Mouse (Mus musculus) liver, embryonic 11.5 days (tissue): ENCODE data around the gene Ppp2r5c. TPM values are rescaled to one million over a fixed set of nuclear protein-coding genes. Genes with fewer than 3 reads are reported as not detected.

Experiments
- ATAC-seq: fragments of 200-750 bp; cut with Nextera tagmentation; replicated peaks from 2 replicates; pipeline ENCODE4 v1.8.0; 2017; ENCODE audit warnings: moderate number of reproducible peaks, mild to moderate bottlenecking, moderate TSS enrichment, moderate library complexity; ENCODE audit not compliant: low FRiP score
- DNase-seq: peaks from one replicate; pipeline ENCODE4 v3.0.0-alpha.2; 2017; ENCODE audit warnings: low spot score
- H3K27ac ChIP-seq: fragments of 300-500 bp; sonication (generic); 2 replicates; pipeline ENCODE4 v1.5.1; 2014; ENCODE audit warnings: mild to moderate bottlenecking, low read depth, low read length, control low read depth
- H3K27me3 ChIP-seq: fragments of 300-500 bp; sonication (generic); replicated peaks from 2 replicates; pipeline ENCODE4 v1.6.1; 2014; ENCODE audit warnings: low read length, mixed read lengths; ENCODE audit not compliant: control insufficient read depth, insufficient read depth
- H3K36me3 ChIP-seq: fragments of 300-500 bp; sonication (generic); 2 replicates; pipeline ENCODE4 v1.6.1; 2014; ENCODE audit warnings: mild to moderate bottlenecking, low read length, moderate library complexity, mixed read lengths; ENCODE audit not compliant: control insufficient read depth, insufficient read depth
- H3K4me1 ChIP-seq: fragments of 300-500 bp; sonication (generic); replicated peaks from 2 replicates; pipeline ENCODE4 v1.6.1; 2014; ENCODE audit warnings: low read length, mixed read lengths; ENCODE audit not compliant: control insufficient read depth, insufficient read depth
- H3K4me2 ChIP-seq: fragments of 300-500 bp; sonication (generic); 2 replicates; pipeline ENCODE4 v1.6.1; 2014; ENCODE audit warnings: mild to moderate bottlenecking, control low read depth, moderate library complexity
- H3K4me3 ChIP-seq: fragments of 300-500 bp; sonication (generic); 2 replicates; pipeline ENCODE4 v1.5.1; 2014; ENCODE audit warnings: low read depth, low read length, control low read depth
- H3K9ac ChIP-seq: fragments of 300-500 bp; sonication (generic); 2 replicates; pipeline ENCODE4 v1.6.1; 2014; ENCODE audit warnings: low read depth, low read length, control low read depth
- H3K9me3 ChIP-seq: fragments of 300-500 bp; sonication (generic); 2 replicates; pipeline ENCODE4 v1.6.1; 2016; ENCODE audit warnings: low read length, inconsistent platforms, mixed read lengths; ENCODE audit not compliant: control insufficient read depth
- WGBS: fragments of 180-500 bp; shearing (Covaris S2); extraction: QIAGEN DNeasy Blood & Tissue Kit; methylation state at CpG from one replicate; pipeline ENCODE4 v1.1.7; 2014; 5-methylcytosine and 5-hydroxymethylcytosine counted together
- polyA plus RNA-seq: library from polyadenylated mRNA; unstranded; fragments of >200 nt; fragmentation: Nextera tagmentation; extraction: Ambion mirVana; gene quantifications from 2 replicates; pipeline ENCODE4 v1.2.1, GENCODE M21; 2014

Ppp2r5c gene
- polyA plus RNA-seq, 1 experiment from 2014 or later = 138 TPM

DNA sequence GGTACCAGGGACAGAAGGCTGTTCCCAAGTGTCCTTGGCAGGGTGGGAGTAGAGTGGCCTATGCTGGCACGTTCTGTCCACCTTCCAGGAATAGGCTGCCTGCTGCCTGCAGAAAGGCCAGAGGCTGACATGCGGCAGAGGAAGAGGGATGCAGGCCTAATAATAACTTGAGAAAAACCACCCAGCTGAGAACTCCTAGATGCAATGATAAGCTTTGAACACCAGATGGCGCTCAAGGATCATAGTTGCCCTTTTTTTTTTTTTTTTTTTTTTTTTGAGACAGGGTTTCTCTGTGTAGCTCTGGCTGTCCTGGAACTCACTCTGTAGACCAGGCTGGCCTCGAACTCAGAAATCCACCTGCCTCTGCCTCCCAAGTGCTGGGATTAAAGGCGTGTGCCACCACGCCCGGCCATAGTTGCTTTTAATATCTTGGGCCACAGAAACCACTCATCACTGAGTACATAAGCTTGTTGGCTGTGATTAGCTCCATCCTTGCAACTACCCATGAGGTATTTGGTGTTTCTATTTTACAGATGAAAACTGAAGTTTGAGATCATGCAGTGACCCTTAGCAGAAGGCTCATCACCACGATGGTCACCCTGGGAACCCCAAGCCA lies 28.1 kb upstream of the Ppp2r5c start:
- H3K36me3 ChIP-seq = no peaks in the 10 kb centered on the region
- ATAC-seq (0 out of 2 replicates have a peak, but pooled peaks have one; percentile 18), DNase-seq (no peak)
- no peak overlapping the region; the same call in 1 of the 2 replicates for H3K4me2 ChIP-seq
- H3K4me3 ChIP-seq = no peak overlapping the region
- 31% methylated on average over 8 of the region's 8 CpGs for WGBS
- no peaks in the 10 kb centered on the region for H3K27me3 ChIP-seq
- no peak overlapping the region for H3K9ac ChIP-seq
- H3K4me1 ChIP-seq = peaks cover 5% of the 10 kb centered on the region; the same call in 1 of the 2 replicates
- no peaks in the 10 kb centered on the region for H3K9me3 ChIP-seq
- no peak overlapping the region for H3K27ac ChIP-seq

GRCm38 (mm10) chr12:110419879-110420278 lies 27.0 kb upstream of the Ppp2r5c start:
- no peaks in the 10 kb centered on the region for H3K27me3 ChIP-seq
- no peak overlapping the region for H3K27ac ChIP-seq
- H3K4me1 ChIP-seq = peaks cover 5% of the 10 kb centered on the region; the same call in 1 of the 2 replicates
- 42% methylated on average over 2 of the region's 2 CpGs for WGBS
- no peak overlapping the region for H3K4me3 ChIP-seq
- no peak overlapping the region for H3K9ac ChIP-seq
- DNase-seq (no peak), ATAC-seq (0 out of 2 replicates have a peak, but pooled peaks have one; percentile 44)
- H3K4me2 ChIP-seq = no peak overlapping the region
- no peaks in the 10 kb centered on the region for H3K36me3 ChIP-seq
- no peaks in the 10 kb centered on the region for H3K9me3 ChIP-seq

DNA sequence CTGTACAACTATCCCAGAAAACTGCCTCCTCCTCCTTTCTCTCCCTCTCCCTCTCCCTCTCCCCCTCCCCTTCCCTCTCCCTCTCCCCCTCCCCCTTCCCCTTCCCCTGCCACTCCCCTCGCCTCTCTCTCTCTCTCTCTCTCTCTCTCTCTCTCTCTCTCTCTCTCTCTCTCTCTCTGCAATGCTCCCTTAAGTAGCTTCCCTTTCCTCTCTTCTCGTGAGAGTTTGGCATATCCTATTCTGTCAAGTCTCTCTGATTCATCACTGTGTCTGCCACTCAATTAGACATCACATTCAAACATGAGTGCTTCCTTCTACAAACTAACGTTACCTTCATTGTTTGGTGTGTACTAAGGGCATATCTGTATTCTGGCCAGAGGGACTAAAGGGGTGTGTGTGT lies 25.6 kb upstream of the Ppp2r5c start:
- Histone ChIP-seq H3K27ac (no peak overlapping the region), H3K9me3 (no peaks in the 10 kb centered on the region), H3K9ac (no peak overlapping the region), H3K4me1 (peaks cover 5% of the 10 kb centered on the region; the same call in 1 of the 2 replicates), H3K4me2 (no peak overlapping the region), H3K36me3 (no peaks in the 10 kb centered on the region), H3K27me3 (no peaks in the 10 kb centered on the region), H3K4me3 (no peak overlapping the region)
- ATAC-seq (no peak), DNase-seq (no peak)
- 48% methylated on average over 2 of the region's 3 CpGs for WGBS

GRCm38 (mm10) chr12:110424008-110424704 lies 22.8 kb upstream of the Ppp2r5c start:
- DNase-seq (no peak), ATAC-seq (no peak)
- no peaks in the 10 kb centered on the region for H3K4me1 ChIP-seq
- no peaks in the 10 kb centered on the region for H3K9me3 ChIP-seq
- H3K4me3 ChIP-seq = no peak overlapping the region
- WGBS = 81% methylated on average over 5 of the region's 5 CpGs
- H3K36me3 ChIP-seq = no peaks in the 10 kb centered on the region
- no peak overlapping the region for H3K27ac ChIP-seq
- no peak overlapping the region for H3K9ac ChIP-seq
- H3K4me2 ChIP-seq = no peak overlapping the region
- H3K27me3 ChIP-seq = no peaks in the 10 kb centered on the region

DNA sequence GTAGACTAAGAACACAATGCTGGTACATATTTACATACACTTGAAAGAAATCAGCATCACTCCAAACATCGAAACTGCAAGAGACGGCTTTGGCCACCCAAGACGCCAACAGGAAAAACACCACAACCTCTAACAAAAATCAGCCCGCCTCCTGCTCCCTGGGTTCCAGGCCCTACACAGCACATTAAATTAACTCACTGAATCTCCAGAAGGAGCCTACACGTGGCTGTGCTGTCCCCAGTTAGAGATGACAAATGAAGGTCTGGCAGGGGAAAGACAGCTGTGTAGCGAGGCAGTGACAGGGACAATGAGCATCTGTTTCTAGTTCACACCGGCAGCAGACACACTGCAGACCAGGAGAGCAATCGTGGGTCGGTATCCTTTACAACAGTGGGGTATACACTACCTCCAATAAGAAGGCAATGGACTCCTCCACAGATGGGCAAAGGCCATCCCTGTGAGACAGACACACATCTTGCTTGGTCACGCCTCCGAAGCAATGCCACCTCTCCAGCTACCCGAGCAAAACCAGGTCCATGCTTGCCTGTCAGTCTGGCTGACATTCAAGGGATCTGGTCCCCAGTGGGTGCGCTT lies 20.4 kb upstream of the Ppp2r5c start:
- Histone ChIP-seq H3K9ac (no peak overlapping the region), H3K9me3 (no peaks in the 10 kb centered on the region), H3K27me3 (no peaks in the 10 kb centered on the region), H3K27ac (no peak overlapping the region), H3K4me3 (no peak overlapping the region), H3K36me3 (no peaks in the 10 kb centered on the region), H3K4me2 (no peak overlapping the region), H3K4me1 (no peaks in the 10 kb centered on the region)
- ATAC-seq (no peak), DNase-seq (no peak)
- 69% methylated on average over 13 of the region's 13 CpGs for WGBS

- WGBS = 64% methylated on average over 12 of the region's 12 CpGs
- ATAC-seq = no peak
These were observed 17.5 kb upstream of the Ppp2r5c start for GRCm38 (mm10) chr12:110429340-110429973.

GRCm38 (mm10) chr12:110429990-110430389 lies 16.9 kb upstream of the Ppp2r5c start:
- Histone ChIP-seq H3K9ac (no peak overlapping the region), H3K4me1 (no peaks in the 10 kb centered on the region), H3K27me3 (no peaks in the 10 kb centered on the region), H3K36me3 (no peaks in the 10 kb centered on the region), H3K9me3 (no peaks in the 10 kb centered on the region), H3K4me3 (no peak overlapping the region), H3K27ac (no peak overlapping the region), H3K4me2 (no peak overlapping the region)
- ATAC-seq (no peak), DNase-seq (no peak)
- WGBS = 78% methylated on average over 10 of the region's 10 CpGs

More at GRCm38 (mm10) chr12:110429340-110429973, 17.5 kb upstream of the Ppp2r5c start:
- H3K4me1 ChIP-seq = no peaks in the 10 kb centered on the region
- no peaks in the 10 kb centered on the region for H3K9me3 ChIP-seq
- H3K27ac ChIP-seq = no peak overlapping the region
- no peak overlapping the region for H3K9ac ChIP-seq
- no peaks in the 10 kb centered on the region for H3K27me3 ChIP-seq
- no peak overlapping the region for H3K4me3 ChIP-seq
- no peak for DNase-seq
- H3K4me2 ChIP-seq = no peak overlapping the region
- no peaks in the 10 kb centered on the region for H3K36me3 ChIP-seq

- 60% methylated on average over 7 of the region's 7 CpGs for WGBS
- ATAC-seq (no peak), DNase-seq (no peak)
These were observed 15.1 kb upstream of the Ppp2r5c start for GRCm38 (mm10) chr12:110431805-110432204.

More at GRCm38 (mm10) chr12:110431805-110432204, 15.1 kb upstream of the Ppp2r5c start:
- Histone ChIP-seq H3K4me3 (no peak overlapping the region), H3K4me1 (no peaks in the 10 kb centered on the region), H3K36me3 (no peaks in the 10 kb centered on the region), H3K4me2 (no peak overlapping the region), H3K9ac (no peak overlapping the region), H3K27ac (no peak overlapping the region), H3K27me3 (no peaks in the 10 kb centered on the region), H3K9me3 (no peaks in the 10 kb centered on the region)
